Mouse (Mus musculus): ENCODE measurements around the gene Qpct.
"Not testable (repeated sequence)": the region's sequence is repeated elsewhere in the genome, so short reads cannot be mapped to it uniquely, and the experiment has no call there.

DNA sequence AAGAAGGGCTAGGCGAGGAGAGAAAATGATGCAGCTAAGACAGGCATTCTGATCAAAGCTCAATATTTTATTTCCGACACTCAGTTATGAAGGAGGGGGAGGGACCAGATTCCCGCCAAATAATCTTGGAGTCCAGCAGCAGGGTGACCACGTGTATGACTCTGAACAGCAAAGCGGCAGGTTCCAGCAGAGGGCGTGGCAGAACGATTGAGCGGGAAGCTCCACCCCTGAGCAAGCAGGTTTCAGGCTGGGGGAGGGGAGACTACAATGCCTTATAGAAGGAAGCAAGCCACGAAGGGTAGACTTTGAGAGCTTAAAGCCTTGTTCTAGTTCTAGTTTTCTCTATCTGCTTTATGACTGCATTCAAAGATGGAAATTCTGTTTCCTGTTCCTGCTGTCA is 63.5 kb downstream of the Qpct start:
- TF ChIP-seq TCF12 (IDR thresholded peaks at IDR 0.05; ENCODE audit: insufficient read depth, poor library complexity, severe bottlenecking); POLR2A (IDR thresholded peaks at IDR 0.05; ENCODE audit: insufficient read length, low read depth); USF1 (IDR thresholded peaks at IDR 0.05; ENCODE audit: low read depth); MAX (IDR thresholded peaks at IDR 0.05; ENCODE audit: low read depth); REST (IDR thresholded peaks at IDR 0.05; ENCODE audit: insufficient read depth, insufficient read length); POLR2AphosphoS2 (IDR thresholded peaks at IDR 0.05; ENCODE audit: insufficient read length, low read depth); MYOD1 (IDR thresholded peaks at IDR 0.05; ENCODE audit: control insufficient read depth in 1 of 3, insufficient read length in 2 of 3, low read depth in 2 of 3); E2F4 (IDR thresholded peaks at IDR 0.05; ENCODE audit: insufficient read depth); CEBPB (IDR thresholded peaks at IDR 0.05; ENCODE audit: insufficient read depth, poor library complexity, severe bottlenecking); TCF3 (IDR thresholded peaks at IDR 0.05; ENCODE audit: insufficient read length, low read depth); MYOG (IDR thresholded peaks at IDR 0.05; ENCODE audit: control insufficient read depth in 1 of 3, insufficient read depth in 1 of 3, insufficient read length in 2 of 3, low read depth in 2 of 3); SRF (IDR thresholded peaks at IDR 0.05; ENCODE audit: control insufficient read depth, insufficient read length, low read depth): not testable (repeated sequence)
